Mouse (Mus musculus): ENCODE measurements at regions not wholly inside any gene's neighbourhood (a gene's known extent, or its start where the extent isn't known, plus 50 kb on each side); places are given as distances from the start of the nearest gene placed in this dataset.

DNA sequence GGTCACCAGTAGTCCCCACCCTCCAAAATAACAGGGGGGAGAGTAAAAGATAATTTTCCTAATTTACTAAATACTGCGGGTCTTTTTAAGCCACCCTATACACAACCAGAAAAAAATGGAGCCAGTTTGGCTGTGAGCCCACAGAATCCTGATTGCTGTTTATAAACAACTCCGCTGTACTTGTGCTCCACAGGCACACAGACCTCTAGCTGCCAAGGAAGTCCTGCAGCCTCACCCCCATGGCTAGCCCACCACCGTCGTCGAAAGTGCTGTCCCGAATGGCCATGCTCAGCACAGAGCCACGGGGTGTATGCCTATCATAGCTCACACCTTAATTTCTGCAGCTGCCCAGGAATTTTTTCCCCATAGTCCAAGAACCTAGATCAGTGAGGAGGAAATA lies 124.3 kb upstream of the Noct start:
- Histone ChIP-seq H3K27me3 (replicated peaks; ENCODE audit: control insufficient read depth, insufficient read depth, low read length) (no peaks in the 10 kb centered on the region), H3K4me3 (ENCODE audit: low read depth, low read length) (no peak overlapping the region), H3K9me3 (ENCODE audit: control insufficient read depth) (no peaks in the 10 kb centered on the region), H3K9ac (ENCODE audit: low read depth, low read length) (no peak overlapping the region), H3K4me2 (replicated peaks; ENCODE audit: low read depth) (no peak overlapping the region), H3K36me3 (ENCODE audit: control insufficient read depth, insufficient read depth) (no peaks in the 10 kb centered on the region), H3K27ac (ENCODE audit: low read depth, low read length) (no peak overlapping the region), H3K4me1 (replicated peaks; ENCODE audit: control insufficient read depth, insufficient read depth, low read length) (no peaks in the 10 kb centered on the region)
- WGBS: 61% methylated on average over 7 of the region's 7 CpGs
- 0 out of 2 replicates have a peak, but pooled peaks have one; percentile 16 for TF ChIP-seq CTCF (IDR thresholded peaks at IDR 0.05; ENCODE audit: low read depth)
- no peak for ATAC-seq

DNA sequence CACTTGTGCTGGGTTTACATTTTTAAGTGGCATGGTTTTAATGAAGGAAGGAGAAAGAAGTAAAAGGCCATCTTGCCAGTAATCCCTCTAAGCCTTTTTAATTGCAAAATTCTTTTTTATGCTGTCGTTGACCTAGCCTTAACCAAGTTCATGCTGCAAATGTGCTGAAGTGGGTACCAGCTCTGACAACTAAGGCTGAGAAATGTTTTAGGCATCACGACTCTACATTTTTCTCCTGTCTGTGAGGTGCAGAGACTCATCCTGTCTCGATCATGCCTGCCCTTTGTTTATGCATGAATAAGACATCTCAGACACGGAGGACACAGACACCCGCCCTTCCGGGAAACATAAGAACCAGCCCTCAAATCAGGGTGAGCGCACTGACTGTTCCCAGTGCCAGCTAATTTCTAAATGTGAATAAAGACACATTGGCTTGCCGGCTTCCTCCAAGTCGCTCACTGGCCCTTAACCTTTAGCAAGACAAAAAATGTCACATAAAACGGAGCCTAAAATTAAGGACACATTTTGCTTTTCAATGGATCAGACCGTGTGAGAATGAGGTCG lies 115.5 kb upstream of the Noct start:
- 71% methylated on average over 12 of the region's 12 CpGs for WGBS
- no peaks in the 10 kb centered on the region for H3K4me1 ChIP-seq (replicated peaks; ENCODE audit: control insufficient read depth, insufficient read depth, low read length)
- no peak for ATAC-seq
- no peak overlapping the region for H3K4me2 ChIP-seq (replicated peaks; ENCODE audit: low read depth)
- H3K4me3 ChIP-seq (ENCODE audit: low read depth, low read length): no peak overlapping the region
- H3K9me3 ChIP-seq (ENCODE audit: control insufficient read depth): no peaks in the 10 kb centered on the region
- no peak overlapping the region for H3K27ac ChIP-seq (ENCODE audit: low read depth, low read length)
- no peaks in the 10 kb centered on the region for H3K27me3 ChIP-seq (replicated peaks; ENCODE audit: control insufficient read depth, insufficient read depth, low read length)
- TF ChIP-seq CTCF (IDR thresholded peaks at IDR 0.05; ENCODE audit: low read depth): no peak
- no peak overlapping the region for H3K9ac ChIP-seq (ENCODE audit: low read depth, low read length)
- H3K36me3 ChIP-seq (ENCODE audit: control insufficient read depth, insufficient read depth): no peaks in the 10 kb centered on the region

DNA sequence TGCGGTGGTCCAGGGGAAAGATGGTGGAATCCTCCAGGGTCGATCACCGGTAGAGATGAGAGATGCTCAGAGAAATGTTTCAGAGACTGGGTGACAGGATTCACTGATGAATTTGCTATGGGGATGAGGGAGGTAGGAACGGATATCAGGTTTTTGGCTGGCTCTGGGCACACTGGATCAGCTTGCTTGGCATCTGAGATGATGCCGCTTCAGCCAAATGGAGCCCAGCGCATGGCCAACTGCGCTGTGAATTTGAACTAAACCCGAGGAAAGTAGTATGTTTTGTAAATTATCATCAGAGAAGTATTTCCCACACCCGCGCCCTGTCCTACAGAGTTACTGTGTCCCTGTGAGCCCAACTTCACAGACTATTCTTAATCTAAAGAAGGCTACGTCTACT lies 113.0 kb upstream of the Noct start:
- no peak for TF ChIP-seq CTCF (IDR thresholded peaks at IDR 0.05; ENCODE audit: low read depth)
- Histone ChIP-seq H3K4me3 (ENCODE audit: low read depth, low read length) (no peak overlapping the region), H3K27ac (ENCODE audit: low read depth, low read length) (no peak overlapping the region), H3K36me3 (ENCODE audit: control insufficient read depth, insufficient read depth) (no peaks in the 10 kb centered on the region), H3K9me3 (ENCODE audit: control insufficient read depth) (no peaks in the 10 kb centered on the region), H3K4me1 (replicated peaks; ENCODE audit: control insufficient read depth, insufficient read depth, low read length) (no peaks in the 10 kb centered on the region), H3K9ac (ENCODE audit: low read depth, low read length) (no peak overlapping the region), H3K4me2 (replicated peaks; ENCODE audit: low read depth) (no peak overlapping the region), H3K27me3 (replicated peaks; ENCODE audit: control insufficient read depth, insufficient read depth, low read length) (no peaks in the 10 kb centered on the region)
- no peak for ATAC-seq
- WGBS: 96% methylated on average over 11 of the region's 11 CpGs

DNA sequence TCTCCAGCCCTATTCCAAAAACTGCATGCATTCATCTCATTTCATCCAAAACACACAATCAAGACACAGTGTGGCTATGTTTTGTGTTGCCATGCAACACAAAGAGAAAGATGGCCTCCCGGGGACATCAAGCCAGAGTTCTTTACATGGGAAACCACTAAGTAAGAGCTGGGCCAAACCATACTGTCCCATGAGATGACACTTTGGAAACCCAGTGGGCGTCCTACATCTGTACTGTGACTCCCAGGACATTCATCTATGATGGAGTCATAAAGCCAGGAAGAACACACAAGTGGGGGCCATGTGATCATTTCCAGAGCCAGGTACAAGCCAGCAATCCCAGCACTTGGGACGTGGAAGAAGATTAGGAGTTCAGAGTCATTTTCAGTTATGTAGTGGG lies 111.9 kb upstream of the Noct start:
- no peak overlapping the region for H3K27ac ChIP-seq (ENCODE audit: low read depth, low read length)
- H3K4me2 ChIP-seq (replicated peaks; ENCODE audit: low read depth): no peak overlapping the region
- no peaks in the 10 kb centered on the region for H3K4me1 ChIP-seq (replicated peaks; ENCODE audit: control insufficient read depth, insufficient read depth, low read length)
- no peak for TF ChIP-seq CTCF (IDR thresholded peaks at IDR 0.05; ENCODE audit: low read depth)
- no peak overlapping the region for H3K4me3 ChIP-seq (ENCODE audit: low read depth, low read length)
- no peak for ATAC-seq
- 86% methylated on average over 3 of the region's 3 CpGs for WGBS
- no peaks in the 10 kb centered on the region for H3K36me3 ChIP-seq (ENCODE audit: control insufficient read depth, insufficient read depth)
- no peaks in the 10 kb centered on the region for H3K9me3 ChIP-seq (ENCODE audit: control insufficient read depth)
- H3K27me3 ChIP-seq (replicated peaks; ENCODE audit: control insufficient read depth, insufficient read depth, low read length): no peaks in the 10 kb centered on the region
- no peak overlapping the region for H3K9ac ChIP-seq (ENCODE audit: low read depth, low read length)

DNA sequence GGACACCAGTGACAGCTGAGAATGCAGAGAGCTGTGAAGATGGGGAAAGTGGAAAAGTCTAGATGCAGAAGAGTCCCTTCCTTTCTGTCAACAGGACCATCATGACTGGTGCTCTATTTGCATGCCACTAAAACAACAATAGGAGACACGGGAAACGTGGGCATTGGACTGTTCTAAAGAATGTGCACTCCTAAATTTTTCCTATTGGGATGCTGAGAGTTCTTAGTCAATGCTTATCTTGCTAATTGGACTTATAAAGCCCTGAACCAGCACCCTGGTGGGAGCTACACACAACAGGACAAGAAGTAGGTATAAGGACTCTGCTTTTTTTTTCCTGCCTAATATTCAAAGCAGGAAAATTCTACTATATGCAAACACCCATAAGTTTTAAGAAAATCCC lies 108.3 kb upstream of the Noct start:
- no peak for ATAC-seq
- TF ChIP-seq CTCF (IDR thresholded peaks at IDR 0.05; ENCODE audit: low read depth): no peak
- Histone ChIP-seq H3K27me3 (replicated peaks; ENCODE audit: control insufficient read depth, insufficient read depth, low read length) (no peaks in the 10 kb centered on the region), H3K27ac (ENCODE audit: low read depth, low read length) (no peak overlapping the region), H3K9ac (ENCODE audit: low read depth, low read length) (no peak overlapping the region), H3K4me1 (replicated peaks; ENCODE audit: control insufficient read depth, insufficient read depth, low read length) (no peaks in the 10 kb centered on the region), H3K4me2 (replicated peaks; ENCODE audit: low read depth) (no peak overlapping the region), H3K4me3 (ENCODE audit: low read depth, low read length) (no peak overlapping the region), H3K36me3 (ENCODE audit: control insufficient read depth, insufficient read depth) (no peaks in the 10 kb centered on the region), H3K9me3 (ENCODE audit: control insufficient read depth) (no peaks in the 10 kb centered on the region)
- WGBS: 73% methylated on average over 2 of the region's 2 CpGs

DNA sequence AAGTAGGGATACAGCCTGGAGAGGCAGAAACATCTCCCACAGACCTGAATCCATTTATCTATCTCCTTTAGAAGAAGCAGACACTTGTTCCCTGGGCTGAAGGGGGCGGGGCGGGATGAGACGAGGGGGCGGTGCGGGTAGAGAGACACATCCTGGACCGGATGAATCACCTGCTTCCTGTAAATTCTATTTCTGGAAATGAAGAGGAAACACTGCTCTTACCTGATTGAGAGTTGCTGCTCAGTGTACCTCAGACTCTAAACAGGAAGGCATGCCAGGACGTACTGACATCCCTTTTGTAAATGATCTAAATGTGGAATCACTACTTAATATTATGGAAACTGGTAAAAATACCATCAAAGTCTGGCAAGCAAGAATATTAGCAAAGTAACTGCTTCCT lies 105.5 kb upstream of the Noct start:
- Histone ChIP-seq H3K9me3 (ENCODE audit: control insufficient read depth) (no peaks in the 10 kb centered on the region), H3K27ac (ENCODE audit: low read depth, low read length) (no peak overlapping the region), H3K36me3 (ENCODE audit: control insufficient read depth, insufficient read depth) (no peaks in the 10 kb centered on the region), H3K4me3 (ENCODE audit: low read depth, low read length) (no peak overlapping the region), H3K27me3 (replicated peaks; ENCODE audit: control insufficient read depth, insufficient read depth, low read length) (no peaks in the 10 kb centered on the region), H3K4me1 (replicated peaks; ENCODE audit: control insufficient read depth, insufficient read depth, low read length) (no peaks in the 10 kb centered on the region), H3K9ac (ENCODE audit: low read depth, low read length) (no peak overlapping the region), H3K4me2 (replicated peaks; ENCODE audit: low read depth) (no peak overlapping the region)
- WGBS: 69% methylated on average over 7 of the region's 7 CpGs
- TF ChIP-seq CTCF (IDR thresholded peaks at IDR 0.05; ENCODE audit: low read depth): no peak
- ATAC-seq: no peak

DNA sequence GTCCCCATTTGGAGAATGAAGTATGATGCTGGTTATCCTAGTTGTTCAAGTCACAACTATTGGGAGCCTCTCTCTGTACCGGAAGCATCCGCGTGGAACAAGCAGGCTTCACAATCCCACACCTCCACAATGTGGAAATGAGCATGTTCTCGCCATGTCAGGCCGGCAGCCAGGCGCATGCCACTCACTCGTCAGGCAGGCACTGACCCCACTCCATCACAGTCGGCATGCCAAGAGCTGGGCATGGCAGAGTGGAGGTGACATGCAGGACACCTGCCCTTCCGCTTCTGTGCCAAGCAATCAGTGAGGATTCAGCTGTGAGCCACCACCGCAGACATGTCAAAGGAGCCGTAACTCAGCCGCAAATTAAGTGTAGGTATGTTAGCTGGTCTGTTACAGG lies 103.7 kb upstream of the Noct start:
- no peak for ATAC-seq
- no peak for TF ChIP-seq CTCF (IDR thresholded peaks at IDR 0.05; ENCODE audit: low read depth)
- no peak overlapping the region for H3K9ac ChIP-seq (ENCODE audit: low read depth, low read length)
- H3K9me3 ChIP-seq (ENCODE audit: control insufficient read depth): no peaks in the 10 kb centered on the region
- H3K27ac ChIP-seq (ENCODE audit: low read depth, low read length): no peak overlapping the region
- no peak overlapping the region for H3K4me3 ChIP-seq (ENCODE audit: low read depth, low read length)
- no peaks in the 10 kb centered on the region for H3K36me3 ChIP-seq (ENCODE audit: control insufficient read depth, insufficient read depth)
- 92% methylated on average over 12 of the region's 12 CpGs for WGBS
- no peaks in the 10 kb centered on the region for H3K4me1 ChIP-seq (replicated peaks; ENCODE audit: control insufficient read depth, insufficient read depth, low read length)
- no peaks in the 10 kb centered on the region for H3K27me3 ChIP-seq (replicated peaks; ENCODE audit: control insufficient read depth, insufficient read depth, low read length)
- no peak overlapping the region for H3K4me2 ChIP-seq (replicated peaks; ENCODE audit: low read depth)
